Mouse (Mus musculus) hindbrain, embryonic 14.5 days (tissue): Measurements from ENCODE around the gene Cyb5rl. TPM values are rescaled to one million over a fixed set of nuclear protein-coding genes. Genes with fewer than 3 reads are reported as not detected.

ENCODE experiments used
- ATAC-seq: fragments of 200-750 bp; cut with Nextera tagmentation; 2 replicates; pipeline ENCODE4 v1.8.0; 2017; ENCODE audit warnings: moderate number of reproducible peaks, mild to moderate bottlenecking, moderate TSS enrichment, moderate library complexity; ENCODE audit not compliant: low FRiP score
- DNase-seq: peaks from one replicate; pipeline ENCODE4 v3.0.0-alpha.2; 2015; ENCODE audit warnings: low spot score
- H3K27ac ChIP-seq: fragments of 300-500 bp; sonication (generic); 2 replicates; pipeline ENCODE4 v1.5.1; 2014; ENCODE audit warnings: mild to moderate bottlenecking, moderate library complexity
- H3K27me3 ChIP-seq: fragments of 300-500 bp; sonication (generic); 2 replicates; pipeline ENCODE4 v1.6.1; 2014; ENCODE audit warnings: mild to moderate bottlenecking, low read length, mixed read lengths; ENCODE audit not compliant: control insufficient read depth, insufficient read depth
- H3K36me3 ChIP-seq: fragments of 300-500 bp; sonication (generic); replicated peaks from 2 replicates; pipeline ENCODE4 v1.6.1; 2014; ENCODE audit not compliant: control insufficient read depth, insufficient read depth
- H3K4me1 ChIP-seq: fragments of 300-500 bp; sonication (generic); replicated peaks from 2 replicates; pipeline ENCODE4 v1.6.1; 2014; ENCODE audit warnings: antibody characterized with exemption, low read length, mixed read lengths; ENCODE audit not compliant: control insufficient read depth, insufficient read depth
- H3K4me2 ChIP-seq: fragments of 300-500 bp; sonication (generic); replicated peaks from 2 replicates; pipeline ENCODE4 v1.6.1; 2014; ENCODE audit warnings: mild to moderate bottlenecking, moderate library complexity
- H3K4me3 ChIP-seq: fragments of 300-500 bp; sonication (generic); replicated peaks from 2 replicates; pipeline ENCODE4 v1.5.1; 2014; ENCODE audit warnings: mild to moderate bottlenecking, low read length
- H3K9ac ChIP-seq: fragments of 300-500 bp; sonication (generic); 2 replicates; pipeline ENCODE4 v1.6.1; 2014
- H3K9me3 ChIP-seq: fragments of 300-500 bp; sonication (generic); 2 replicates; pipeline ENCODE4 v1.6.1; 2016; ENCODE audit warnings: low read length; ENCODE audit not compliant: control insufficient read depth
- WGBS: fragments of 180-500 bp; shearing (Covaris S2); extraction: QIAGEN DNeasy Blood & Tissue Kit; methylation state at CpG from one replicate; pipeline ENCODE4 v1.1.7; 2014; 5-methylcytosine and 5-hydroxymethylcytosine counted together
- polyA plus RNA-seq: library from polyadenylated mRNA; unstranded; fragments of >200 nt; fragmentation: Nextera tagmentation; extraction: Ambion mirVana; gene quantifications from 2 replicates; pipeline ENCODE4 v1.2.1, GENCODE M21; 2014

The Cyb5rl gene
- polyA plus RNA-seq, 1 experiment from 2014 or later: 4.8 TPM

GRCm38 (mm10) chr4:107052962-107053553 is 13.7 kb upstream of the Cyb5rl start:
- no peak overlapping the region for H3K27ac ChIP-seq
- 50% methylated on average over 5 of the region's 5 CpGs for whole genome bisulfite sequencing

GRCm38 (mm10) chr4:107056088-107056487 is 10.7 kb upstream of the Cyb5rl start:
- Histone ChIP-seq H3K9me3 (no peaks in the 10 kb centered on the region), H3K36me3 (peaks cover 38% of the 10 kb centered on the region), H3K4me3 (no peak overlapping the region), H3K4me2 (no peak overlapping the region), H3K9ac (no peak overlapping the region), H3K27me3 (no peaks in the 10 kb centered on the region), H3K4me1 (no peaks in the 10 kb centered on the region), H3K27ac (no peak overlapping the region)
- no peak for DNase-seq
- WGBS: 79% methylated on average over 3 of the region's 3 CpGs
- ATAC-seq: no peak

More at GRCm38 (mm10) chr4:107052962-107053553, 13.7 kb upstream of the Cyb5rl start:
- no peaks in the 10 kb centered on the region for H3K9me3 ChIP-seq
- no peaks in the 10 kb centered on the region for H3K4me1 ChIP-seq
- H3K4me2 ChIP-seq: no peak overlapping the region
- H3K27me3 ChIP-seq: no peaks in the 10 kb centered on the region
- DNase-seq: no peak
- peaks cover 32% of the 10 kb centered on the region for H3K36me3 ChIP-seq
- ATAC-seq: no peak
- H3K4me3 ChIP-seq: no peak overlapping the region
- H3K9ac ChIP-seq: no peak overlapping the region

DNA sequence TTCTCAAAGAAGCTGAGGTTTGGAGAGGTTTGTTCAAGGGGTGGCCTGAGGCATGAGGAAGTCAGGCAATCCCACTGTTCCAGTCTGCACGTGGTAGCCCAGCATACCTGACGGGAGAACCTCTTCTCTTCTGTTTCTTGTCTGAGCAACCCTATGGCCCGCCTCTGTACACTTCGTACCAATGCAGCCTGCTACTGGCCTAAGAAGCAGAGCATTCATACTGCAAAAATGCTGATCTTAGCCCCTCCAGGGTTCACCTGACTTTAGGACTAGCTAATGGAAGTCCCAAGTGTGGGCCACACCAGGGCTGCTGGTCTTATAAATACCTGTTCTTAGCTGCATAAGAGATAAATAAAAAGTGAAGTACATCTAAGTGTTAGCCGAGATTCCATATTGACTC is 8.4 kb upstream of the Cyb5rl start:
- 95% methylated on average over 5 of the region's 5 CpGs for WGBS
- Histone ChIP-seq H3K9me3 (no peaks in the 10 kb centered on the region), H3K27me3 (no peaks in the 10 kb centered on the region), H3K4me2 (no peak overlapping the region), H3K9ac (no peak overlapping the region), H3K4me3 (no peak overlapping the region), H3K4me1 (no peaks in the 10 kb centered on the region), H3K27ac (no peak overlapping the region), H3K36me3 (peaks cover 60% of the 10 kb centered on the region)
- DNase-seq (no peak), ATAC-seq (no peak)

DNA sequence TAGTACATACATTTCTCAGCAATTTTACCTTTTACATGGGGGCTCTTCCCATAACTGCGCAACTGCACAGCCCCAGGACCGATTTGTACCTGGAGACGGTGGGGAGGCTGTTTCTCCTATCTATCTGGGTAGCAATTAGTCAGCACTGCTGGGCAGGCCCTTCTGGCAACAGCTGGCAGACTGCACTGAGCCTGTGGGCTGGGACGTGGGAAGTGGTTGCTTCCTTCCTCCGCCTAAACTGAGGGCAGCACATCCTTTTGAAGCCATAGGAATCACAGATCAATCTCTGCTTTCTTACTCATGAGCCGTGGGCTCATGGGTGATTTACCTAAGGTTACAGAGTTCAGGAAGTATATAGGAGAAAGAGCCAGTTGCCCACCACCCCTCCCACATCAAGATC is 8.0 kb upstream of the Cyb5rl start:
- peaks cover 65% of the 10 kb centered on the region for H3K36me3 ChIP-seq
- no peak overlapping the region for H3K4me3 ChIP-seq
- DNase-seq (no peak), ATAC-seq (no peak)
- 87% methylated on average over 6 of the region's 6 CpGs for WGBS
- H3K9me3 ChIP-seq: no peaks in the 10 kb centered on the region
- H3K27ac ChIP-seq: no peak overlapping the region
- no peak overlapping the region for H3K4me2 ChIP-seq
- H3K27me3 ChIP-seq: no peaks in the 10 kb centered on the region
- no peaks in the 10 kb centered on the region for H3K4me1 ChIP-seq
- H3K9ac ChIP-seq: no peak overlapping the region

GRCm38 (mm10) chr4:107061560-107061959 is 5.2 kb upstream of the Cyb5rl start:
- Histone ChIP-seq H3K9ac (no peak overlapping the region), H3K36me3 (peaks cover 73% of the 10 kb centered on the region), H3K27me3 (no peaks in the 10 kb centered on the region), H3K4me3 (no peak overlapping the region), H3K9me3 (no peaks in the 10 kb centered on the region), H3K27ac (no peak overlapping the region), H3K4me2 (no peak overlapping the region), H3K4me1 (peaks cover 9% of the 10 kb centered on the region)
- ATAC-seq: no peak
- no peak for DNase-seq
- WGBS: 92% methylated on average over 4 of the region's 4 CpGs

GRCm38 (mm10) chr4:107063214-107063613 is 3.6 kb upstream of the Cyb5rl start:
- Histone ChIP-seq H3K4me2 (no peak overlapping the region), H3K27me3 (no peaks in the 10 kb centered on the region), H3K27ac (no peak overlapping the region), H3K9me3 (no peaks in the 10 kb centered on the region), H3K9ac (no peak overlapping the region), H3K4me1 (peaks cover 15% of the 10 kb centered on the region), H3K36me3 (peaks cover 57% of the 10 kb centered on the region), H3K4me3 (no peak overlapping the region)
- 89% methylated on average over 3 of the region's 3 CpGs for WGBS
- no peak for DNase-seq
- no peak for ATAC-seq

- Histone ChIP-seq H3K27ac (no peak overlapping the region), H3K4me2 (no peak overlapping the region), H3K36me3 (peaks cover 52% of the 10 kb centered on the region), H3K4me3 (no peak overlapping the region), H3K9me3 (no peaks in the 10 kb centered on the region), H3K4me1 (peaks cover 15% of the 10 kb centered on the region), H3K27me3 (no peaks in the 10 kb centered on the region), H3K9ac (no peak overlapping the region)
- ATAC-seq: no peak
- WGBS: 96% methylated on average over 5 of the region's 5 CpGs
- no peak for DNase-seq
Measured at GRCm38 (mm10) chr4:107064394-107065098, 2.2 kb upstream of the Cyb5rl start.

DNA sequence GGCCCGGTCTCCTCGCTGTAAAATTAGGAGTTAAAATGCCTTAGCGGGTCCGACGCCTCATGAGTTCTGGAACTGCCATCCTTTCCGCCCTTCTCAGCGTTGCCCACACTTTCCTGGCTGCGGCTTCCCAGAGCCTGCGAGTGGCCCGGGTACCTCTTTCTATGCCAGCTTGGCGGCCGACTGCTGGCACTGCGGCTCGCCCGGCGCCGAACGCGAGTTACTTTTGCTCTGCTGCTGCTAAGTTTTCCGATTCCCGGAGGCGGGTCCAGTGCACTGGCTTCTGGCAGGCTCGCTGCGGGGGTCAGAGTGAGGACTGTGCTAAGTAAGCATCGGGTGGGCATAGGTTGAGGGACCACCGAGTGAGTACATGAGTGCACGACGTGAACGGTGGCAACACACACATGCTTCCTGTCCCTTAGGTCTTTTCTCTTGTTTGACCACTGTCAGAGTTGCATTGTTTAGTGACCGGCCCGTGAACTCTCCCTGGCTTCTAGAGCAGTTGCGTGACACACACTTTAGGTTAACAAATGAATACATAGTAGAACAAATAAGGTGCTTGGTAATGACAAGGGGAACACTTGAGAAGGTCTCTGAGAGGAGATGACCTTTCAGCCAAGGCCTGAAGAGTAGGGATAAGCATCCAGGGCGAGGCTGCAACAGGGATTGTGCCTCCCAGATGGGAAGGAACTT is 508 bp downstream of the Cyb5rl start:
- peak; percentile 54 for ATAC-seq
- H3K36me3 ChIP-seq: peaks cover 25% of the 10 kb centered on the region
- H3K9ac ChIP-seq: peak overlapping the region; percentile 57
- peaks cover 15% of the 10 kb centered on the region for H3K4me1 ChIP-seq
- peak overlapping the region; percentile 98 for H3K4me2 ChIP-seq
- WGBS: 2% methylated on average over 33 of the region's 33 CpGs
- H3K27ac ChIP-seq: no peak overlapping the region
- peak overlapping the region; percentile 90 for H3K4me3 ChIP-seq
- no peak for DNase-seq
- no peaks in the 10 kb centered on the region for H3K27me3 ChIP-seq
- no peaks in the 10 kb centered on the region for H3K9me3 ChIP-seq

- WGBS: 84% methylated on average over 9 of the region's 9 CpGs
- no peak for ATAC-seq
- H3K4me1 ChIP-seq: 0 out of 2 replicates have a peak, but pooled peaks cover 3% of the 10 kb centered on the region
Measured at GRCm38 (mm10) chr4:107072343-107072742, 5.6 kb downstream of the Cyb5rl start.

More at GRCm38 (mm10) chr4:107072343-107072742, 5.6 kb downstream of the Cyb5rl start:
- H3K9me3 ChIP-seq: no peaks in the 10 kb centered on the region
- no peak overlapping the region for H3K4me2 ChIP-seq
- no peak overlapping the region for H3K4me3 ChIP-seq
- H3K27me3 ChIP-seq: no peaks in the 10 kb centered on the region
- H3K36me3 ChIP-seq: no peaks in the 10 kb centered on the region
- DNase-seq: no peak
- H3K27ac ChIP-seq: no peak overlapping the region
- no peak overlapping the region for H3K9ac ChIP-seq
